Comparison of ENCODE assay signal across 8 mouse cellular contexts in the genomic region with DNA sequence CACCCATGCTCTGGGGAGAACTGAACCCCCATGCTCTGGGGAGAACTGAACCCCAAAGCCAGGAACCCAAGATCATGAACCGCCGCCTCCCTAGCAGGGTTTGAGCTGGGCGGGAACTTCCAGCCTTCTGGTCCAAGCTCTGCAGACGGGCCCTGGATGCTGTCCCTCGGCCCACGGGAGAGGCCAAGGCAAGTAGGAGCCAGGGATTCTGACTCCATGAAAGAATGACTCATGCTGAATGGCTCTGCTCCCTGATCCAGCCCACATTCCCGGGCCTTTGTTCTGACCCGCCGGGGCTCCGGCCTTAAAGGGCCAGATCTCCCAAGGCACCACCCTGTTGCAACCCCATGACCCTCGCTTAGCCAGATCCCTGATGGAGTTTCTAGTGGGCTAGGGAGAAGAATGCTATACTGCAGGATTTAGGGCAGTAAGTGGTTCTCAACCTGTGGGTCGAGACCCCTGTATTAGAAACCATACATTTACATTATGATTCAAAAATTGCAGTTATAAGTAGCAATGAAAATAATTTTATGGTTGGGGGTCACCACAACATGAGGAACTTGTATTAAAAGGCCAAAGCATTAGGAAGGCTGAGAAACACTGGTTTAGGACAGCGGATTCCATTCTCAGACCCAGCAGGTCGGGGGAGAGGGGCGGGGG.
DNase-seq lines count a peak whose midpoint lies in the region; ATAC-seq and TF ChIP-seq lines count a peak whose summit lies in the region.

No protein-coding gene starts in this region.

- H3K36me3 ChIP-seq in heart, embryonic 16.5 days (ENCODE audit: control insufficient read depth, insufficient read depth) = no peaks in the 10 kb centered on the region
- H3K36me3 ChIP-seq in thymus, adult 2 months (ENCODE audit: control insufficient read depth, insufficient read depth, low read length) = no peaks in the 10 kb centered on the region

- WGBS in heart, embryonic 16.5 days = 32% methylated on average over 14 of the region's 15 CpGs
- WGBS in thymus, adult 2 months = 88% methylated on average over 15 of the region's 15 CpGs

- no peaks in the 10 kb centered on the region for H3K9me3 ChIP-seq in heart, embryonic 16.5 days (replicated peaks; ENCODE audit: control insufficient read depth, low read length)

- peaks cover 12% of the 10 kb centered on the region for H3K4me1 ChIP-seq in embryonic fibroblast, embryonic 13.5 days (ENCODE audit: control insufficient read depth, insufficient read depth, low read length)
- peaks cover 34% of the 10 kb centered on the region for H3K4me1 ChIP-seq in heart, embryonic 16.5 days (ENCODE audit: control insufficient read depth, insufficient read depth, low read length)
- H3K4me1 ChIP-seq in thymus, adult 2 months (replicated peaks; ENCODE audit: control insufficient read depth, insufficient read depth, low read length) = peaks cover 32% of the 10 kb centered on the region

- H3K27ac ChIP-seq in embryonic fibroblast, embryonic 13.5 days (ENCODE audit: insufficient read depth, low read length) = peak overlapping the region; percentile 93
- H3K27ac ChIP-seq in heart, embryonic 16.5 days (ENCODE audit: low read length) = peak overlapping the region; percentile 19
- no peak overlapping the region for H3K27ac ChIP-seq in thymus, adult 2 months (ENCODE audit: control insufficient read depth, insufficient read depth, low read length)

- peak overlapping the region; percentile 39; the same call in 1 of the 2 replicates for H3K9ac ChIP-seq in heart, embryonic 16.5 days (ENCODE audit: low read length)

- H3K4me3 ChIP-seq in embryonic fibroblast, embryonic 13.5 days (ENCODE audit: insufficient read depth, low read length) = no peak overlapping the region
- H3K4me3 ChIP-seq in heart, embryonic 16.5 days (ENCODE audit: low read length) = no peak overlapping the region
- no peak overlapping the region for H3K4me3 ChIP-seq in thymus, adult 2 months (ENCODE audit: control insufficient read depth, insufficient read depth, low read length)

- peak overlapping the region; percentile 47 for H3K4me2 ChIP-seq in heart, embryonic 16.5 days (ENCODE audit: low read depth, low read length)

- DNase-seq in 3T3-L1 (ENCODE audit: low read depth, low spot score) = peak; percentile 97
- peak; percentile 68 to 69 for DNase-seq in adrenal gland, adult 18-20 months (ENCODE audit: low spot score in 2 of 2)
- DNase-seq in kidney, postnatal 36 days = peak; percentile 72 to 73
- peak; percentile 74 for DNase-seq in lung, postnatal 14 days
- DNase-seq in testis, postnatal 10 days (ENCODE audit: low spot score) = peak; percentile 71
- DNase-seq in thymus, adult 2 months = no peak

- no peak for TF ChIP-seq CTCF in embryonic fibroblast, embryonic 13.5 days (IDR thresholded peaks at IDR 0.05; ENCODE audit: borderline replicate concordance, insufficient read depth, low read length)
- no peak for TF ChIP-seq CTCF in thymus, adult 2 months (IDR thresholded peaks at IDR 0.05; ENCODE audit: borderline replicate concordance, control insufficient read depth, extremely low read depth, insufficient read depth, low read length, poor library complexity)

- peak; percentile 54 for ATAC-seq in heart, embryonic 16.5 days (replicated peaks; ENCODE audit: extremely low read depth, insufficient read depth, low FRiP score)

- no peaks in the 10 kb centered on the region for H3K27me3 ChIP-seq in heart, embryonic 16.5 days (ENCODE audit: control insufficient read depth, insufficient read depth, low read length)
- H3K27me3 ChIP-seq in thymus, adult 2 months (ENCODE audit: control insufficient read depth, insufficient read depth, low read length) = no peaks in the 10 kb centered on the region

- peak; percentile 76 for TF ChIP-seq POLR2A in embryonic fibroblast, embryonic 13.5 days (IDR thresholded peaks at IDR 0.05; ENCODE audit: low read depth, low read length)
- no peak for TF ChIP-seq POLR2A in thymus, adult 2 months (IDR thresholded peaks at IDR 0.05; ENCODE audit: control insufficient read depth, extremely low read depth, insufficient read depth, low read length, poor library complexity)
